Mouse (Mus musculus) hematopoietic stem cell, adult 5-6 weeks (primary cell): ENCODE results near the gene Cbarp. TPM values are rescaled to one million over a fixed set of nuclear protein-coding genes. Genes with fewer than 3 reads are reported as not detected.
A peak's percentile ranks its signal among the peaks of the same experiment; 100 is the strongest.

ENCODE experiments used
- ATAC-seq, 2 experiments: fragments of 125-278 bp in 1 of 2; replicated peaks in 1 of 2; 2 replicates each; pipeline ENCODE4 v1.8.0; 2016 to 2017; ENCODE audit warnings: inconsistent platforms in 2 of 2, mild to moderate bottlenecking in 2 of 2, moderate number of reproducible peaks in 2 of 2, low read depth in 1 of 2, moderate TSS enrichment in 1 of 2; ENCODE audit not compliant: low FRiP score in 2 of 2, poor library complexity in 2 of 2, severe bottlenecking in 2 of 2, insufficient read depth in 1 of 2, low TSS enrichment in 1 of 2
- total RNA-seq: library from RNA; stranded (forward); fragments of 172-1452, 232-1000 nt; gene quantifications from 2 replicates; pipeline ENCODE4 v1.2.3, GENCODE M21; 2017

Cbarp gene
- total RNA-seq, 1 experiment from 2014 or later = 2.2 TPM

DNA sequence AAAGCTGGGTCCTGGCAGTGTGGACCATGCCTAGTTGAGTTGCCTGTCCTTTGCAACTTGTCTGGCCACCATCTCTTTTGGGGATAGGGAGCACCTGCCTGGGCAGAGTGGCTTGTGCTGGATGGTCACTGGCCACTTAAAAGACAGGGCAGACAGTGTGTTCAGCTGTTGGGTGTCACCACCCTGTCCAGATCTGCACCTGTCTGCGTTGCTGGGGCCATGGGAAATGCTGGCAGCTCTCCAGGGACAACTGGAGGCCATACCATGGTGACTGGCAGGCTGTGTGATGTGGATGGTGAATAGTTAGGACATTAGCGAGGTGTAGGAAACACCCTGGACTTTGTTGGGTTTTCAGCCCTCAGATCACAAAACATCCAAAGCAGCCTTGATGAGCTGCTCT lies 20.5 kb downstream of the Cbarp start:
- no peak for ATAC-seq

DNA sequence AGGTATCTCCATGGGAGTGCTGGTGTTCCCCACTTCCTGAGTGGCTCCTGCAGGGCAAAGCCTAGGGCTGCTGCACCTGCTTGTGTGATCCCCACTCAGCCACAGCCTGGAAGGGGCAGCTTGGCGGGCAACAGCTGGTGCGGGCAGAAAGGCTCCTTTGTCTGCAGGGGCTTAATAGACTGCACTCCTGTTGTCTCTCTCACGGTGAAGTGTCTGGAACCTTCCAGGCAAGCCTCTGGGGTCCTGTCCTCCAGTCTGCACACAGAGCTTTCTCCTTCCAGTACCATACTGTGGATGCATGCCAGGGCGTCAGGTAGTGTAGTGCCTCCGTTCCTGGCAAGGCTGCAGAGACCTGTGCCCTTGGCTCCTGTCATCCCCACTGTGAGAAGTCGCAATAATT lies 22.1 kb downstream of the Cbarp start:
- no peak for ATAC-seq

- no peak for ATAC-seq
These were observed 22.9 kb downstream of the Cbarp start for GRCm38 (mm10) chr10:80117736-80118135.

DNA sequence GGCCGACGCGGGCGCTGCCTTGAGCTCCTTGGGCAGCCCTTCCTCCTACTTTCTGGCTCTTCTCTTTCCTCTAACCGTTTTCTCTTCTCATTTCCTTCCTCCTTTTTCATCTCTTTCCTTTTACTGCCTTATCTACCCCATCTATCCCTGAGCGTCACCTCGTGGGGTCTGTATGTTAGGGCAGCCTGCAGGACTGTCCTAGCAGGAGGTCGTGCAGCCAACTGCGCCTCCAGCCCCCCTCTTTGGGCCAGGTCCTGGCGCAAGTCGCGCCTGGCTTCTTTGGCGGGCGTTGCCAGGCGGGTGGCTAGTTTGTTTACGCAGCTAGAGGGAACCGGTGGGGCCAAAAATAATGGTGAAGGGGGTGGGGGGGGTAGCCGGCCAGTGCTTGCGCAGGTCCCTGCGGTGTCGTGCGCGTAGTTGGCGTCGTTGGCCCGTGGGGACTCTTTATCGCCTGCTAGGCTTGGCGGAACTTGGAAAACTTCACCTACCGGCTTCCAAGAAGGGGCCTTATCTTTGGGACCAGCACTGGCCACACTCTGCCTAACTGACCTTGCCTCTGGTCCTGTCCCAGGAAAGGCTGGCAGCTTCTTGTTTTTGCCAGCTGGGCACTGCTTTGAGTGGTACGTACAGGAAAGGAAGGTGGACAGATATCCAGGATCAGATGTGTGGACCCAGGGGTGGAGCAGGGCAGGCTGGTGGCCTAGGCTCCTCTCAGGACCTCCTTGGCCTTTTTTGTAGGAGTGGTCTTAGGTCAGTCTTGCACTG lies 23.5 kb downstream of the Cbarp start:
- ATAC-seq = no peak; a peak in 1 of 4 replicates

GRCm38 (mm10) chr10:80116563-80116926 lies 24.1 kb downstream of the Cbarp start:
- ATAC-seq = no peak

- no peak for ATAC-seq
These were observed 24.7 kb downstream of the Cbarp start for GRCm38 (mm10) chr10:80115944-80116335.

GRCm38 (mm10) chr10:80115290-80115943 lies 25.2 kb downstream of the Cbarp start, which contains the start of gene Stk11:
Gene Stk11 (plus strand): TSS chr10:80115803.
- ATAC-seq = peak; percentile 91 to 93

DNA sequence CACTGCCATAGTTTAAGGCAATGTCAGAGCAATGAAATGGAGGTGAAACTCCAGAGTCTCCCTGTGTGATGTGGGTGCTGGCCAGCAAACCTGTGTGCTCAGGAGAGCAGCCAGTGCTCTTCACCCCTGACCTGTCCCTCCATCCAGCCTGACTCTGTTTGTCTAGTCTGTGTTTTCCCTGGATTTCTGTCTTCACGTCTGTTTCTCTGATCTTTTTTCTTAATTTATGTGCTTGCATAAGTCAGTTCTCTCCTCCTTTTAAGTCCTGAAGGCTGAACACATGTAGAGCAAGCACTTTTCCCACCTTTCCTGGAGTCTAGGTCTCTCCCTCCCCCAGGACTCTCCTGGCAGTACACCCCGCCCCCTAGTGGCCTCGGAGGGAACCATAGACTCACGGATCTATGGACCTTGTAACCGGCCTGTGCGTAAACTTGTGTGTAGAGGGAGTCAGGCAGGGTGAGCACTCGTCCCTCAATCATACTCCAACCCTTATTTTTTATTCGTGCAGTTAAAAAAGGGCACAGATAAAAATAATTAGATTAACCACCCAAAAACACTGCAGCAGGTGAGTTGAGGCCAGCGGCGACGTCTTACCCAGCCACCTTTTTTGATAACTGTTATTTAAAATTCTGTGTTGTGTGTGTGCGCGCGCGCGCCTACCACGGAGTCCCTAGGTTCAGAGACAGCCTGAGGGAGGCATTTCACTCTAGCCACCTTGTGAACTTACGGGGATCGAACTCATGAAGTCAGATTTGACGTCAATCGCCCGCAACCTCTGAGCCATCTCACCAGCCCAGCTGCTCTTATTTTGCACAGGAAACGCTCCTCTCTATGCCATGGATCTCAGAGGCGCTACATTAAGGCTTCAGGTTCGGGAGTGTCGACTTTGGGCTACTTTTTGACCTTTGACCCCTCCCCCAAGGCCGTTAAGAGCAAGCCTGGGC lies 26.0 kb downstream of the Cbarp start:
- peak in 1 of 2 experiments; percentile 36; a peak in 3 of 4 replicates for ATAC-seq

GRCm38 (mm10) chr10:80107678-80108077 lies 33.0 kb downstream of the Cbarp start:
- ATAC-seq = no peak

DNA sequence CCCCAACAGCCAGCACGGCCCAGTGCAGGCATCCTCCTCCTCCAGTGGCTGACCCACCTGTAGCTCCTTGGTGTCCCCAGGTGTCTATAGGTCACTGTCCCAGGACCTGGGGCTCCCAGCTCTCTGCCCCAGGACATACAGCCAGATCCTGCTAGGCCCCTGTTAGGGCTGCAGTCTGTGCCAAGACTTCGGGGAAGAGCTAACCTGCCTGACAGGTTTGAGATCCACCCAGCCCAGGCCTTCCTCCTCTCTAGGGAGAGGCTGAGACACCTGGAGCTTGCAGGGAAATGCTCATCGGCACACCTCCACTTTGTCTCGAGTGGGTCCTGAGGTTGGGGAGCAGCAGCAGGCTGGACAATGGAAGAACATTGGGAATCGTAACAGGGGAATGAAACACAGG lies 34.7 kb downstream of the Cbarp start:
- no peak; a peak in 1 of 4 replicates for ATAC-seq

- peak; percentile 50 to 73 for ATAC-seq
These were observed 35.2 kb downstream of the Cbarp start, which contains the start of gene Sbno2 for GRCm38 (mm10) chr10:80105460-80105859. Gene Sbno2 (minus strand): TSS chr10:80105571.

DNA sequence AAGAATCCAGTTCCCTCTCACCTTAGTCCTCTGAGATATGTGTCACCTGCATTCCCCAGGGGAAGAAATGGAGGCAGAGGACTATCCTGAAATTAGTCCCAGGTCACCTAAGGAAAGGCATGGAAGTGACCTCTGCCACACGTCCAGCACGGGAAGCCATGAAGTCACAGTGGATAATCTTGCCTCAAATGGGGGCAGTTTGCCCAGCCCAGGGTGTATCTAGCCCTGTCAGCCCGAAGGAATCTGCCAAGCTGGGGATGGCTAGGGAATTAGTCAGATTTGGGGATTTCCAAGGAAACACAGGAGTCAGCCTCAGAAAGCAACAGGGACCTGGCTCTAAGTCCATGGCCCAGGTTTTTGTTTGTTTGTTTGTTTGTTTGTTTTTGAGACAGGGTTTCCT lies 36.5 kb downstream of the Cbarp start:
- ATAC-seq = no peak

DNA sequence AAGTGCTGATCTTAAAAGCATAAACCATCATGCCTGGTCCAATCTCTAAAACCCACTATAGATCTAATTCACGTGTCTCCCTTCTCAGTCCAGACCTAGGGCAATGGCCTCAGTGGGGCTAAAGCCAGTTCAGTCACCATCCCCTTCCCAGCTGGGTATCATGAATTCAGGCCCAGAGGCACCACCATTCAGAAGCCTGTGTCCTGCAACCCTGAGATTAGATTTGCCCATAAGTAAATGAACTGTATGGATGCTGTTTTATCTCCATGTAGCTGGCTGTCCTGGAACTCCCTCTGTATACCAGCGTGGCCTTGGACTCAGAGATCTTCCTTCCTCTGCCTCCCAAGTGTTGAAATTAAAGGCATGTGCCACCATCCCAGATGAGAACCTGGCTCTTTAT lies 37.6 kb downstream of the Cbarp start:
- ATAC-seq = no peak

GRCm38 (mm10) chr10:80102216-80102915 lies 38.3 kb downstream of the Cbarp start:
- peak; percentile 70 to 83 for ATAC-seq

- ATAC-seq = no peak
These were observed 39.7 kb downstream of the Cbarp start for GRCm38 (mm10) chr10:80100982-80101381.

GRCm38 (mm10) chr10:80098630-80099029 lies 42.0 kb downstream of the Cbarp start:
- no peak for ATAC-seq

DNA sequence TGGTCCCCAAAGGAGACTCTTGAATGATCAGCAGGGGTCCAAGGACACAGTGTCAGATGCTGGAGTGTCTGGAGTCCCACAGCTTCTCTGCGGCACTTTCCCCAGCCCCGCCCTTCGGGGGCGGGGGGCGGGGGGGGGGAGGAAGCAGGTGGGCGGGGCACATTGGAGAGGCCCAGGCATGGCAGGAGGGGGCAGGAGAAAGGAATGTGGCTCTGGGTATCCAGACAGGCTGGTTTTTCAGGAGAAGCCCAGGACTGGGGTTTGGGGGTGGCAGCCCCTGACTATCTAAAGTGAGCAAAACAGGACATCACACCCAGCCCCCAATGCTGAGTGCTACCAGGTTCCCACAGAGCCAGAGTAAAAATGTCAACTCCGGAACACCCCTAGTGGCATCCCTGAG lies 43.4 kb downstream of the Cbarp start:
- no peak for ATAC-seq
